Mouse (Mus musculus) liver, postnatal 0 days (tissue): Measurements from ENCODE around the gene Chmp6. TPM values are rescaled to one million over a fixed set of nuclear protein-coding genes. Genes with fewer than 3 reads are reported as not detected.

Experiments used
- ATAC-seq: fragments of 200-750 bp; cut with Nextera tagmentation; 2 replicates; pipeline ENCODE4 v1.8.0; 2017; ENCODE audit warnings: mild to moderate bottlenecking, moderate library complexity
- DNase-seq: peaks from one replicate; pipeline ENCODE4 v3.0.0-alpha.2; 2016
- H3K27ac ChIP-seq: fragments of 300-500 bp; sonication (generic); 2 replicates; pipeline ENCODE4 v1.5.1; 2014; ENCODE audit warnings: antibody characterized with exemption, moderate library complexity, mild to moderate bottlenecking, low read depth
- H3K27me3 ChIP-seq: fragments of 300-500 bp; sonication (generic); 2 replicates; pipeline ENCODE4 v1.6.1; 2014; ENCODE audit warnings: low read length, control low read depth, mixed read lengths; ENCODE audit not compliant: insufficient read depth
- H3K36me3 ChIP-seq: fragments of 300-500 bp; sonication (generic); replicated peaks from 2 replicates; pipeline ENCODE4 v1.6.1; 2014; ENCODE audit warnings: mild to moderate bottlenecking, control low read depth, low read length, moderate library complexity, mixed read lengths; ENCODE audit not compliant: insufficient read depth
- H3K4me1 ChIP-seq: fragments of 300-500 bp; sonication (generic); 2 replicates; pipeline ENCODE4 v1.6.1; 2014; ENCODE audit warnings: antibody characterized with exemption, mild to moderate bottlenecking, control low read depth; ENCODE audit not compliant: insufficient read depth
- H3K4me2 ChIP-seq: fragments of 300-500 bp; sonication (generic); 2 replicates; pipeline ENCODE4 v1.6.1; 2014; ENCODE audit warnings: low read depth, mild to moderate bottlenecking, low read length, moderate library complexity, mixed read lengths
- H3K4me3 ChIP-seq: fragments of 300-500 bp; sonication (generic); 2 replicates; pipeline ENCODE4 v1.5.1; 2014; ENCODE audit warnings: low read depth, low read length
- H3K9ac ChIP-seq: fragments of 300-500 bp; sonication (generic); replicated peaks from 2 replicates; pipeline ENCODE4 v1.6.1; 2014; ENCODE audit warnings: mild to moderate bottlenecking, moderate library complexity
- H3K9me3 ChIP-seq: fragments of 300-500 bp; sonication (generic); 2 replicates; pipeline ENCODE4 v1.6.1; 2016; ENCODE audit warnings: mild to moderate bottlenecking, control low read depth, low read length, mixed read lengths
- CTCF ChIP-seq: sonication (generic); IDR thresholded peaks from 2 replicates; pipeline ENCODE4 v1.5.1; 2016; ENCODE audit warnings: antibody characterized with exemption, low read depth
- EP300 ChIP-seq: IDR thresholded peaks from 2 replicates; pipeline ENCODE4 v1.6.1; 2016; ENCODE audit warnings: antibody characterized with exemption, low read depth, mild to moderate bottlenecking
- WGBS: fragments of 180-500 bp; shearing (Covaris S2); extraction: QIAGEN DNeasy Blood & Tissue Kit; methylation state at CpG from one replicate; pipeline ENCODE4 v1.1.7; 2014; ENCODE audit not compliant: insufficient replicate concordance; 5-methylcytosine and 5-hydroxymethylcytosine counted together
- polyA plus RNA-seq: library from polyadenylated mRNA; unstranded; fragments of >200 nt; fragmentation: Nextera tagmentation; extraction: Ambion mirVana; gene quantifications from 2 replicates; pipeline ENCODE4 v1.2.1, GENCODE M21; 2015

The Chmp6 gene
- polyA plus RNA-seq, 1 experiment from 2014 or later: 30.5 TPM

DNA sequence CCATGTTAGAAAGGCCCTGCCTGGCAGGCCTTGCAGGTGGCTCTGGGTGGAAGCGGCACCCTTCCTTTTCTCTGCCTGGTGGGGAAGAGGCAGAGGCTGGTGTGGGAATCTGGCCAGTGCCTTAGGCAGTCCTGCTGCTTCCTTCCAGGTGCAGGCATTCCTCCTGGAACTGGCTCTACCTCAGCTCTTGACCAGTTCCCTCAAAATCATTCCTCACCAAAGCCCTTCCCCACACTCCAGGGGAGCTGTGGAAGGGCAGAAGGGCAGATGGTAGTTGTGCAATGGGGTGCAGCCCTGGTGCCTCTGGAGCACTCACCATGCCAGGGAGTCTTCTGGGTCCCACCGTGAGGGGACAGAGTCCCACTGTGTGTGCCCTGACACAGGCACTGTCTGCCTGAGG lies 23.2 kb downstream of the Chmp6 start:
- Histone ChIP-seq H3K9me3 (no peaks in the 10 kb centered on the region), H3K4me1 (peaks cover 46% of the 10 kb centered on the region), H3K27ac (0 out of 2 replicates have a peak overlapping the region, but pooled peaks have one; percentile 29), H3K36me3 (no peaks in the 10 kb centered on the region), H3K4me2 (no peak overlapping the region), H3K4me3 (no peak overlapping the region), H3K9ac (no peak overlapping the region), H3K27me3 (peaks cover 5% of the 10 kb centered on the region)
- ATAC-seq: peak; percentile 31; the same call in 1 of the 2 replicates
- 57% methylated on average over 2 of the region's 2 CpGs for WGBS
- TF ChIP-seq EP300 (no peak), CTCF (no peak)
- no peak for DNase-seq

DNA sequence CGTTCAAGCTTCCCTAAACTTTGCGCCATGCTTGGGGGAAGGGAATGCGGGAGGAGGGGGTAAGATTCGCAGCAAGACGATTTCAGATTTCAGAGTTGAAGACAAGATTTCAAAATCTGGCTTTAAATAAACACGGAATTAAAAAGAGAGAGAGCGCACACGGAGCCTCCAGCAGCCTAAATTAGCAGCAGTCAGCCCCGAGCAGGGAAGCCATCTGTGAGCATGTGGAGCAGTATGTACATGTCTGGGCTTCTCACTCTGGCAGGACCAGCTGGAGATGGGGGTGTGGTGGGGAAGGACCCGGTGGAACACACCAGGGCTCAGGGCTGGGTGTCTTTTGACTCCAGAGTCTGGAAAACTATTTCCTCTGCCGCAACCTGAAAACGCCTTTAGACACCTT lies 24.0 kb downstream of the Chmp6 start:
- Histone ChIP-seq H3K36me3 (no peaks in the 10 kb centered on the region), H3K27ac (no peak overlapping the region), H3K4me2 (no peak overlapping the region), H3K4me3 (no peak overlapping the region), H3K9me3 (no peaks in the 10 kb centered on the region), H3K9ac (no peak overlapping the region), H3K27me3 (peaks cover 9% of the 10 kb centered on the region), H3K4me1 (peaks cover 53% of the 10 kb centered on the region)
- TF ChIP-seq EP300: no peak
- no peak for TF ChIP-seq CTCF
- DNase-seq (no peak), ATAC-seq (no peak)
- 48% methylated on average over 12 of the region's 12 CpGs for WGBS

DNA sequence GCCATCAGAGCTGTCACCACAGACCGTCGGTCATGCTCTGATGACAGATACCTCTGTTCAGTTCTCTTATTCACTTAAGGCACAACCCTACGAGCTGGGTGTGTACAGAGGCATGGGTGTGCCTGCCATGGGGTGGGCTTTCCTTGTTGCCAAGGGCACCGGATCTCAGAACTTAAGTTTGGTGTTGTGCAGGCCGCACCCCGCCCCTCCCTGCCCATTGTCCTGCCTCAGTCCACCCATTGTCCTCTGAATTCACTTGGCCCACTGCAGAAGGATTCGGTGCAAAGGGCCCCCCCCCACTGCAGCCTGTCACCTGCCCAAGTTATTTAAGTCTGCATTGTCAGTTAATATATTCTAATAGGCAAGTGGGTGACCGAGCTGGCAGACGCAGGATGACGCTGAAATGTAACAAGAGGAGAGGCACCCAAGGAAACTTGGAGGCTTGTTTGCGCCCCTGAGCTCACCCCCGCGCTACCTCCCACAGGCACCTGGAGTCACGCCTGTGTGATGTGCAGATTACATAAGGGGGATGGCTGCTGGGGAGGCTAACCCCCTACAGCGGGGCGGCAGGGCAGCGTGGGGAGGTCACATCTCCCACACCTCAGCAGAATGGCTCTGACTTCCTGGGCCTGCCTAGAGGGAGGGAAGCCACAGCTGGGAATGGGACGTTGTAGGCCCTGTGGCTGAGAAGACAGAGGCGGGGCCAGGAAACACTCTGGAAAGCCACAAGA lies 24.7 kb downstream of the Chmp6 start:
- Histone ChIP-seq H3K9me3 (no peaks in the 10 kb centered on the region), H3K27ac (no peak overlapping the region), H3K27me3 (peaks cover 9% of the 10 kb centered on the region), H3K4me1 (peaks cover 55% of the 10 kb centered on the region), H3K4me2 (peak overlapping the region; percentile 52), H3K4me3 (no peak overlapping the region), H3K9ac (no peak overlapping the region), H3K36me3 (no peaks in the 10 kb centered on the region)
- TF ChIP-seq EP300 (no peak), CTCF (no peak)
- DNase-seq: no peak
- ATAC-seq: no peak
- WGBS: 50% methylated on average over 19 of the region's 19 CpGs

DNA sequence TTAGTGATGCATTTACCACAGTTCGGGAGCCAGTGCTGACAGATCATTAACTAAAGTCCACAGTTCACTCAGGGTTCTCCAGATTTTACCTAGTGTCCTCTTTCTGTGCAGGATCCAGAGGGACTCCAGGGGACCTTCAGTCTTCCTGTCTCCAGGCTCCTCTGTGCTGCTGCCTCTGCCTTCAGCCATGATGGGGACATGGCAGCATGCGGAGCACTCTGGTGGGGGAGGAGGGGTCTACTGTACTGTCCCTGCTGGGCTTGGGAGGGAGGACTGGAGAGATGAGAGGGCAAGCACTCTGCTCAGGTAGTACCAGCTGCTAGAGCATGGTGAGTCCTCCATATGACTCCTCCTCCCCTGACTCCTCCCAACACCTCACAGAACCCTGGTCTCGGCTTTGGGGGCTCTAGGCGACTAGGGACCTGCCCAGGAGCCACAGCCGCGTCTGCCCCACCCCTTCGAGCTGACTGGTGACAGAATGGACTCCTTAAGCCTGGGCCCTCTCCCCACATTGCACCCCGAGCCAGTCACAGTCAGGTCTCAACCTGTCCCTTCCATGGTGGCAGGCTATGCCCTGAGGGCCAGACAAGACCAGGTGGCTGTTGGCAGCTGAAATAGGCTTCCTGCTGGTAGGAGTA lies 26.0 kb downstream of the Chmp6 start:
- no peak for TF ChIP-seq EP300
- TF ChIP-seq CTCF: no peak
- 44% methylated on average over 8 of the region's 8 CpGs for WGBS
- Histone ChIP-seq H3K36me3 (no peaks in the 10 kb centered on the region), H3K27me3 (peaks cover 9% of the 10 kb centered on the region), H3K4me2 (peak overlapping the region; percentile 52), H3K9me3 (no peaks in the 10 kb centered on the region), H3K9ac (no peak overlapping the region; the same call in 1 of the 2 replicates), H3K4me1 (peaks cover 55% of the 10 kb centered on the region), H3K27ac (peak overlapping the region; percentile 71), H3K4me3 (no peak overlapping the region)
- DNase-seq (no peak), ATAC-seq (no peak)

DNA sequence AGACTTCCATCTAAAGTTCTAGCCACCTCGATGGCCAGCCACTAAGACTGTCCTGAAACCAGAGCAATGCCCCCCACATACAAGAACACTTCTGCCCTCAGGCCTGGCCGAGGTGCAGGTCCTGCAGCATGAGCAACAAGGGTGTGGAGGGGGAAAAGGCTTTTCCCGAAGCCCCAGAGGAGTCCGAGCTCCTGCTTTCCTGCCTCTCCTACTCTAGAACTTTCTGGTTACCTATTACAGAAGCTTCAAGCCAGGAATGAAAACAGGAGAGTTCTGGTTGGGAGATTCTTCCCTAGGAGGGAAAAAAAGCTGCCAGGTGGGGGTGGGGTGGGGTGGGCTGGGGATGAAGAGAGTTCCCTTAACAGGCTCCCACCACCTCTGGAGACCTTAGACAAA lies 26.5 kb downstream of the Chmp6 start:
- Histone ChIP-seq H3K27me3 (peaks cover 9% of the 10 kb centered on the region), H3K36me3 (no peaks in the 10 kb centered on the region), H3K4me1 (peaks cover 55% of the 10 kb centered on the region), H3K4me3 (no peak overlapping the region), H3K9ac (no peak overlapping the region; the same call in 1 of the 2 replicates), H3K27ac (peak overlapping the region; percentile 71), H3K4me2 (peak overlapping the region; percentile 52; the same call in 1 of the 2 replicates), H3K9me3 (no peaks in the 10 kb centered on the region)
- no peak for TF ChIP-seq EP300
- TF ChIP-seq CTCF: no peak
- DNase-seq (no peak), ATAC-seq (no peak)
- WGBS: 62% methylated on average over 4 of the region's 4 CpGs

DNA sequence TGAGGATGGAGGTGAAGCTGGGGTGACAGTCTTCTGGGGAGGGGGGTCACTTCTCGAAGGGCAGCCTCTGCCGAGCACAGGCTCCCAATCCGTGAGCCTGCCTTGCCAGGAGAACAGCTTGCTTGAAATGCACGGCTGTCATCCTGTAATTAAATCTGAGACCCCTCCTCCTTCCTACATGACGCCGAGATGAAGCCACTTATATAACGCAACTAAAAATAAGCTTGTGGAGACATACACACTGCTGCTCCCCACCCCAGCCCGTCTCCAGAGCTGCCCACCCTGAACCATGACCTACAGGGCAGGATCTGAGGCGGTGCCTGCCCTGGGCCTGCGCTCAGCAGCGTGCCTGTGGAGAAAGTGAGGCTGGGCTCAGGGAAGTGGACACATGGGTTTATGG lies 26.9 kb downstream of the Chmp6 start:
- H3K4me1 ChIP-seq: peaks cover 55% of the 10 kb centered on the region
- 62% methylated on average over 11 of the region's 11 CpGs for WGBS
- H3K27ac ChIP-seq: no peak overlapping the region; the same call in 1 of the 2 replicates

More for the DNA sequence above, 26.9 kb downstream of the Chmp6 start:
- no peak overlapping the region for H3K4me3 ChIP-seq
- H3K9me3 ChIP-seq: no peaks in the 10 kb centered on the region
- ATAC-seq: no peak
- no peak for TF ChIP-seq EP300
- no peak for TF ChIP-seq CTCF
- no peaks in the 10 kb centered on the region for H3K36me3 ChIP-seq
- peaks cover 9% of the 10 kb centered on the region for H3K27me3 ChIP-seq
- no peak for DNase-seq
- no peak overlapping the region; the same call in 1 of the 2 replicates for H3K9ac ChIP-seq
- H3K4me2 ChIP-seq: no peak overlapping the region
